Mouse (Mus musculus): ENCODE measurements around the gene Birc3.

DNA sequence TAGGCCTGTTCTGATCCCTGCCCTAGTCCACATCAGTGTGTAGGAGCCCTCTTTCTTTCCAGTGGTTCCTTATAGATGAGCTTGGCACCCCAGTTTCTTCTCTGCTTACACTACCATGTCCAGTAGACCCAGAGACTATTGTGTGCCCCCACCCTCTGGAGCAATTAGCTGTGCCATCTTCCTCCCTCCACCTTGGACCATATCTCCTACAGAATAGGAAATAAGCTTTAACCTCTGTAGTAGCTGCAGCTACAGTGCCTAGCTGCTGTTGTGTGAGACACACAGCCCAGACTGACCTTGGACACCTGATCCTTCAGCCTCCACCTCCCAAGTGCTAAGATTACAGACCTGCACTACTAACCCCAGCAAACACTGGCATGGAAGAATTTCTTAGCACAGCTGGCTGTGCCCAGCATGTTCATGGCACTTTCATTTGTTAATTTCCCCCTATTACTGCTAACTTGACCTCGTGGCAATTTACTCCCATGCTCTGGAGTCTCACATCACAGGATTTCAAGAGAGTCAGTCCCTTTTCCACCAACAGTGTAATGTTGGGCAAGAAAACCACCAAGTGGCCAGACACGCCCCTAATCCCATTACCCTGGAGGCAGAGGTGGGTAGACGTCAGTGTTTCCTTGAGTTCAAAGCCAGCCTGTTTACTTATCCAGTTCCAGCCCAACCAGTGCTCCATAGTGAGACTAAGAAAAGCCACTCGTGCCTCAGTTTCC is 1.5 kb downstream of the Birc3 start:
- TF ChIP-seq POLR2A (IDR thresholded peaks at IDR 0.05; ENCODE audit: borderline replicate concordance, low read depth, low read length) (no peak), CTCF (IDR thresholded peaks at IDR 0.05; ENCODE audit: low read depth, low read length) (no peak)

All from bone marrow macrophage, adult 2 months (primary cell).